Mouse (Mus musculus) forebrain, embryonic 14.5 days (tissue): ENCODE data around the gene Aplp2. TPM values are rescaled to one million over a fixed set of nuclear protein-coding genes. Genes with fewer than 3 reads are reported as not detected.

Experiments
- ATAC-seq: fragments of 200-750 bp; cut with Nextera tagmentation; 2 replicates; pipeline ENCODE4 v1.8.0; 2017; ENCODE audit warnings: mild to moderate bottlenecking, moderate library complexity
- DNase-seq: peaks from one replicate; pipeline ENCODE4 v3.0.0-alpha.2; 2015; ENCODE audit warnings: low spot score
- H3K27ac ChIP-seq: fragments of 300-500 bp; sonication (generic); 2 replicates; pipeline ENCODE4 v1.5.1; 2014; ENCODE audit warnings: low read depth, mild to moderate bottlenecking, control low read depth, low read length, moderate library complexity
- H3K27me3 ChIP-seq: fragments of 300-500 bp; sonication (generic); replicated peaks from 2 replicates; pipeline ENCODE4 v1.6.1; 2014; ENCODE audit warnings: low read length, control low read depth, mixed read lengths; ENCODE audit not compliant: control insufficient read depth, insufficient read depth
- H3K36me3 ChIP-seq: fragments of 300-500 bp; sonication (generic); 2 replicates; pipeline ENCODE4 v1.6.1; 2014; ENCODE audit warnings: low read length, control low read depth; ENCODE audit not compliant: control insufficient read depth, insufficient read depth
- H3K4me1 ChIP-seq: fragments of 300-500 bp; sonication (generic); 2 replicates; pipeline ENCODE4 v1.6.1; 2014; ENCODE audit warnings: antibody characterized with exemption, low read length, control low read depth; ENCODE audit not compliant: control insufficient read depth, insufficient read depth
- H3K4me2 ChIP-seq: fragments of 300-500 bp; sonication (generic); 2 replicates; pipeline ENCODE4 v1.6.1; 2014; ENCODE audit warnings: mild to moderate bottlenecking, control low read depth, low read length
- H3K4me3 ChIP-seq: fragments of 300-500 bp; sonication (generic); 2 replicates; pipeline ENCODE4 v1.5.1; 2014; ENCODE audit warnings: low read depth, low read length, control low read depth
- H3K9ac ChIP-seq: fragments of 300-500 bp; sonication (generic); 2 replicates; pipeline ENCODE4 v1.6.1; 2014; ENCODE audit warnings: mild to moderate bottlenecking, low read length, control low read depth, moderate library complexity
- H3K9me3 ChIP-seq: fragments of 300-500 bp; sonication (generic); replicated peaks from 2 replicates; pipeline ENCODE4 v1.6.1; 2016; ENCODE audit warnings: low read length, control low read depth, mixed read lengths; ENCODE audit not compliant: control insufficient read depth
- WGBS: fragments of 180-500 bp; shearing (Covaris S2); extraction: QIAGEN DNeasy Blood & Tissue Kit; methylation state at CpG from one replicate; pipeline ENCODE4 v1.1.7; 2014; 5-methylcytosine and 5-hydroxymethylcytosine counted together
- polyA plus RNA-seq: library from polyadenylated mRNA; unstranded; fragments of >200 nt; fragmentation: Nextera tagmentation; extraction: Ambion mirVana; gene quantifications from 2 replicates; pipeline ENCODE4 v1.2.1, GENCODE M21; 2014

Aplp2 gene
- polyA plus RNA-seq, 1 experiment from 2014 or later, result 208 TPM

DNA sequence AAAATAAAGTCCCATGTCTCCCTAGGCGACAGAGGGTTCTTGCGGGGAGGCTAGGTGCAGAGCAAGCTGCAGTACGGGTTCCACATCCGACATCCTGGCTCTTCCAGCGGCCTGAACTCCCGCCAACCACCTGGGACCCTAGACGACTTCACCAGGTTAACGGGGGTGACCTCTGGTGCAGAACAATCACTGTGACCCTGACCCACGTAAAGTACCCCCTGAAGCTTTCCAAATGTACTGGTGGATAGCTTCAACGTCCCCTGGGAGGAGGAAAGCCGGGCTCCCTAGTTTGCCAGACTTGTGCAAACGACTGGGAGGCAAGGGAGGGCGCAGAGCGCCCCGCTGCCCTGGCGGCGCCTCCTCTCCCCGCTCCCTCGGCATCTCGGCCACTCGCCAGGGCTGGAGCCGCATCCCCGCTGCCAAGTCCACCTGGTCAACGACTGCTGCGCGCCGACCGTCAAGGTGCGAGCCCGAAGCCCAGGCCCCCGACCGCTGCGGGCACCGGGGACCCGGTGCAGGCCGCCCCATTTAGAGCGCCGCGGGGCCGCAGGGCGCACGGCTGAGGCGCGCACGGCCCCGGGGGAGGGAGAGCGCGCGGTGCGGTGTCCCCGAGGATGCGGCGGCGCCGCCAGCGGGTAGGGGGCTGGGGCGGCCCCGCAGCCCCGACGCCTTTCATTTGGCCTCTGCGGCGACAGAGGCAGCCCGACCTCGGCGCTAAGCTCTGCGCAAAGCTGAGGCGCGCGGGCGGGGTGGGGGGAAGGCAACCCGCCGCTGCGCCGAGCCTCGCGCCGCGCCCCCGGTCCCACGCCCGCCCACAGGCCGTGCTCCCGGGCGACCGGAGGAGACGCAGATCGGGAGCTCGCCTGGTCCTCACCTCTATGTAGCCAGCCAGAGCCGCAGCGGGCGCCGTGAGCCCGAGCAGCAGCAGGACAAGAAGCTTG is 596 bp downstream of the Aplp2 start:
- peak overlapping the region; percentile 95 for H3K4me2 ChIP-seq
- ATAC-seq, result peak; percentile 52
- peak; percentile 49 for DNase-seq
- H3K9me3 ChIP-seq, result no peaks in the 10 kb centered on the region
- no peaks in the 10 kb centered on the region for H3K36me3 ChIP-seq
- H3K9ac ChIP-seq, result peak overlapping the region; percentile 92
- peak overlapping the region; percentile 89 for H3K4me3 ChIP-seq
- under 1% methylated on average over 60 of the region's 93 CpGs for WGBS
- H3K27me3 ChIP-seq, result no peaks in the 10 kb centered on the region
- H3K4me1 ChIP-seq, result peaks cover 8% of the 10 kb centered on the region; the same call in 1 of the 2 replicates
- peak overlapping the region; percentile 93 for H3K27ac ChIP-seq

DNA sequence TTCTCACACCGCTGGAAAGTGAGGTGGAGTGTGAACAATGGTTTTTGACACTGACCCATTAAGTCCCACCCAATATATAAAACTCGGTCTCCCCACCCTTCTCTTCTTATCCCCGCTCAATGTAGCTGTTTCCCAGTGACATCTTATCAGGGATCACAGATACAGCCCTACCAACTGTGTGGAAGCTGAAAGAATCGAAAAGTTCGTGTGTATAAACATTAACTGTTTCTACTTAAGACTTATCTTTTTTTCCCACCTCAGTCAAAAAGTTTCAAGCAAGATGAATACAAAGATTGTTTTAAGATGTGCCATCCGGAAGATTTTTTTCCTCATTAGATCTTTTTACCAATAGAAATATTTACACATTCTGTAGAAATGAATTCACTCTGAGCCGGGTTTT is 1.5 kb downstream of the Aplp2 start:
- H3K4me2 ChIP-seq, result peak overlapping the region; percentile 95
- H3K9ac ChIP-seq, result peak overlapping the region; percentile 92; the same call in 1 of the 2 replicates
- peak overlapping the region; percentile 89 for H3K4me3 ChIP-seq
- H3K27ac ChIP-seq, result no peak overlapping the region
- ATAC-seq (no peak), DNase-seq (no peak)
- WGBS, result 33% methylated on average over 7 of the region's 7 CpGs
- no peaks in the 10 kb centered on the region for H3K27me3 ChIP-seq
- no peaks in the 10 kb centered on the region for H3K9me3 ChIP-seq
- H3K36me3 ChIP-seq, result no peaks in the 10 kb centered on the region
- H3K4me1 ChIP-seq, result peaks cover 8% of the 10 kb centered on the region; the same call in 1 of the 2 replicates

DNA sequence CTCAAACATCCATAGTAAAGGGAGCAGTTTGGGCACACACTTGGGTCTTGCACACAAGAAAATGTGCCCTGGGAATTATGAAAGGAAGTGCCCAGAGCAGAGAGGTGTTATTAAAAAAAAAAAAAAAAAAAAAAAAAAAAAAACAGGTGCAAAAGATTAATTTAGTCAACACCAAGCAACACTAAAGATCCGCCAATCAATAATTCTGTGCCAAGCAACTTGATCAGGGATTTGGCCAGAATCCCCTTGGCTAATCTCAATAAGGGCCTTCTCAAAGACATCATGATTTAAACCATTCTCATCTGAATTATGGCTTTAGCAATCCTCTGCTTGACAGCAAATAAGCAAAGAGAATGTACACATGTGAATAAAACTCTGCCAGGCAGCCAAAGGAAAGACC is 2.1 kb downstream of the Aplp2 start:
- Histone ChIP-seq H3K9ac (no peak overlapping the region), H3K9me3 (no peaks in the 10 kb centered on the region), H3K27me3 (no peaks in the 10 kb centered on the region), H3K4me3 (no peak overlapping the region), H3K27ac (no peak overlapping the region), H3K36me3 (no peaks in the 10 kb centered on the region), H3K4me1 (peaks cover 8% of the 10 kb centered on the region; the same call in 1 of the 2 replicates), H3K4me2 (peak overlapping the region; percentile 95; the same call in 1 of the 2 replicates)
- no peak for DNase-seq
- no peak for ATAC-seq
- WGBS, result 69% methylated on average over 1 of the region's 1 CpGs

DNA sequence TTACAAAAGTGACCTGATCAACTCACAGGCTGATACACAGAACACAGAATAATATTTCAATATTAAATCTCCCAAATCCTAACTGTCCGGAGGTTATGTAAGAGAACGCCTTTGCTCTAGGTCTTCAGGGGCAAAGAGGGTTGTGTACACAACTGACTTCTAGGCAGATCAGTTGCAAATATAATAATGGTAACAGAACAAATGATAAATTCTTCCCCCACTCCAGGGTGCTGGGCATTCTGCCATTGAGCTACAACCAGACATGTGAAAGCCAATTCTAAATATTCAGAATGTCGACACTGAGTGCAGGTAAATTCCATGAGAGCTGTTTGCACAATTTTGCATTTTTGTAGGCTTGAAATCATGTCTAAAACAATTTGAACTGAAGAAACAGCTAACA is 3.9 kb downstream of the Aplp2 start:
- ATAC-seq (no peak), DNase-seq (no peak)
- Histone ChIP-seq H3K27me3 (no peaks in the 10 kb centered on the region), H3K36me3 (no peaks in the 10 kb centered on the region), H3K4me2 (no peak overlapping the region), H3K27ac (no peak overlapping the region), H3K4me1 (peaks cover 8% of the 10 kb centered on the region; the same call in 1 of the 2 replicates), H3K9me3 (no peaks in the 10 kb centered on the region), H3K4me3 (no peak overlapping the region), H3K9ac (no peak overlapping the region)
- WGBS, result 75% methylated on average over 3 of the region's 3 CpGs

DNA sequence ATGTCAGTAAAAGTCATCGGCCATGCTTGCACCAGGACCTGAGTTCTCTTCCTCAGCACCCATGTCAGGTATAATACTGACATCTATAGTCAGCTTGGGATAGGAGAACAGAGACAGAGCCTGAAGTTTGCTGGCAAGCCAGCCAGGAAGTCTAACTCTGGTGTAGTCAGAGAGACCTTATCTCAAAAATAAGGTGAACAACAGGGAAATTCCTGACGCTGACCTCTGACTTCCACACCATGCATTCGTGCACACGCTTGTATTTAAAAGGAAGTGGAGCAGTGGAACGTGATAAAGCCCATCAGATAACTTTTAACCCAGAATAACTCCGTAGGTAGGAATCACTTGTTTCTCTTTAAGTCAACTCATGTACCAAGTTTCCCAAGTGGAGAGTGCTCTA is 6.9 kb downstream of the Aplp2 start:
- no peaks in the 10 kb centered on the region for H3K27me3 ChIP-seq
- no peak overlapping the region for H3K4me2 ChIP-seq
- no peaks in the 10 kb centered on the region for H3K36me3 ChIP-seq
- H3K4me3 ChIP-seq, result no peak overlapping the region
- 92% methylated on average over 6 of the region's 6 CpGs for WGBS
- no peak overlapping the region for H3K9ac ChIP-seq
- H3K9me3 ChIP-seq, result no peaks in the 10 kb centered on the region
- peaks cover 3% of the 10 kb centered on the region; the same call in 1 of the 2 replicates for H3K4me1 ChIP-seq
- ATAC-seq (no peak), DNase-seq (no peak)
- H3K27ac ChIP-seq, result no peak overlapping the region

DNA sequence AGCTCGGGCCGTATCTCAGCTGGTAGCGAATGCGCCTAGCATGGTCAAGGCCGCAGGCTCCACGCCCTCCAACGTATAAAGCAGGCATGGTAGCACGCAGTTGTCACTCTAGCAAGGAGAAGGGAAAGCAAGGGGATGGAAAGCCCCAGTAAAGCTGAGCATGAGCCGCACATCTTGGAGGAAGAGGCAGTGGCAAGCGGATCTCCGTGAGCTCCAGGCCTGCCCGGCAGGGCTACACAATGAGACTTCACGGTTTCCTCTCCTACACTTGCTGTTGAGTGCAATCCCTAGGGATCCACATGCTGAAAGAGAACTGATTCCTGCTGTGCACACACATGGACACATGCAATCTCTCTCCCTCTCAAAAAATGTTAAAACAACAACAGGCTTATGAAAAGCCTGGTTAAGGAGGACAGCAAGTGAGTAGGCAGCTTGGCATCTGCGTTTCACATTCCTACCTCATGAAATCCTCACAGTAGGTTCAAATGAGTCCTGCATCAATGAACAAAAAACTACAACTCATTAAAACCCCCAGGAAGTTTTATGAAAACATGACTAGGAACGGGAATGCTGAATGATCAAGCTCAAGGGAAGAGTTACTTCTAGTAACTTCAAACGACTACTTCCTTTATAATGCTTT is 7.9 kb downstream of the Aplp2 start:
- DNase-seq, result no peak
- no peak overlapping the region for H3K4me3 ChIP-seq
- H3K27ac ChIP-seq, result no peak overlapping the region
- 75% methylated on average over 16 of the region's 16 CpGs for WGBS
- no peaks in the 10 kb centered on the region for H3K9me3 ChIP-seq
- H3K4me1 ChIP-seq, result no peaks in the 10 kb centered on the region
- H3K4me2 ChIP-seq, result no peak overlapping the region
- ATAC-seq, result no peak
- H3K36me3 ChIP-seq, result no peaks in the 10 kb centered on the region
- H3K9ac ChIP-seq, result no peak overlapping the region
- no peaks in the 10 kb centered on the region for H3K27me3 ChIP-seq

DNA sequence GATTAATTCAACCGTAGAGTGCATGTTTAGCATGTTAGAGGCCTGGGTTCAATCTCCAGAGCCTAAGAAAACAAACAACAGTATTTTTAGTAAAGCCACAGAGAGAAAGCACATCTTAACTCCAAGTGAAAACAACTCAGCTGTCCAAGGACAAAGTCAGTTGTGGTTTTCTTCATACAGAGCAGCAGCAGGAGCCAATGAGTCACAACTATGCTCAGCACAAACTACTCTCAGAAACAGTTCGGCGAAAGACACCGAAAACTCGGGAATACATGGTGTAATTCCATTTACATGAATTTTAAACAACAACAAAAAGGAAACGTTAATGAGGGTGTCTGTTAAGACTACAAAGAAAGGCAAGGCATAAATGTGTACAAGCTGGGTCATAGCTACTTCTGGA is 8.5 kb downstream of the Aplp2 start:
- DNase-seq (no peak), ATAC-seq (no peak)
- no peak overlapping the region for H3K4me3 ChIP-seq
- no peak overlapping the region for H3K27ac ChIP-seq
- no peak overlapping the region for H3K9ac ChIP-seq
- no peaks in the 10 kb centered on the region for H3K9me3 ChIP-seq
- no peaks in the 10 kb centered on the region for H3K4me1 ChIP-seq
- no peak overlapping the region for H3K4me2 ChIP-seq
- 81% methylated on average over 6 of the region's 6 CpGs for WGBS
- no peaks in the 10 kb centered on the region for H3K27me3 ChIP-seq
- H3K36me3 ChIP-seq, result no peaks in the 10 kb centered on the region

DNA sequence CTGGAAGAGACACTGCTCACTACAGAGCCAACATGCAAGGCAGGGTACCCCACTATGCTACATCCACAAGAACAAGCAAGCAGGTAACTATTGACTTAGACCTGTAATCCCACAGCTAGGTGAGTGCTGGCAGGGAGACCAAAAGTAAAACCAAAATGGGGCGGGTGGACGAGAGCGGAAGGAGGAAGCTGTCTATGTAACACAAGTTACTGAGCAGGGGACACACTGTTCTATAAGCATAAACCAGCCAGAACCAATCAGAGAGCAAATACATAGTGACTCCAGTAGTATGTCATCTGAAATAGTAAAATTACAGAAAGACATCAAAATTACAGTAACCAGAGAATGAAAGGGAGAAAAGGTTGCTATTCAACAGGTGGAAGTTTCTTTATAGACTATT is 13.0 kb downstream of the Aplp2 start:
- H3K4me1 ChIP-seq, result no peaks in the 10 kb centered on the region
- 97% methylated on average over 3 of the region's 3 CpGs for WGBS
- H3K4me3 ChIP-seq, result no peak overlapping the region
- H3K4me2 ChIP-seq, result no peak overlapping the region
- no peak for ATAC-seq
- H3K9me3 ChIP-seq, result no peaks in the 10 kb centered on the region
- DNase-seq, result no peak
- no peak overlapping the region for H3K9ac ChIP-seq
- no peaks in the 10 kb centered on the region for H3K36me3 ChIP-seq
- no peak overlapping the region for H3K27ac ChIP-seq
- no peaks in the 10 kb centered on the region for H3K27me3 ChIP-seq

DNA sequence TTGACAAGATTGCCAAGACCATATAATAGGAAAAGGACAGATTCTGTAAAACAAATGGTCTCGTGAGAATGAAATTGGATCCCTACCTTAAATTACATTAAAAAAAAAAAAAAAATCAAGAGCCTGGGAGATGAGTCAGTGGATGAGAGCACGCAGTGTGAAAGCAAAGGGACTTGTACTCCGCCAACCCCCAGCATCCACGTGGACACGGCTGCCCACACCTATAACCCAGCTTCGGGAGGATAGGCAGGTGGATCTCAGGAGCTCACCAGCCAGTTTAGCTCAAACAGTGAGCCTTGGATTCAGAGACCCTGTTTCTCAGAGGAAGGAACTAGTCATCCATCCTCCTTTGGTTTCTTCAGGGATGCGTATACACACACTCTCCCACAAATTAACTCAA is 13.8 kb downstream of the Aplp2 start:
- Histone ChIP-seq H3K4me2 (no peak overlapping the region), H3K9me3 (no peaks in the 10 kb centered on the region), H3K9ac (no peak overlapping the region), H3K4me1 (no peaks in the 10 kb centered on the region), H3K4me3 (no peak overlapping the region), H3K36me3 (no peaks in the 10 kb centered on the region), H3K27me3 (no peaks in the 10 kb centered on the region), H3K27ac (no peak overlapping the region)
- ATAC-seq (no peak), DNase-seq (no peak)
- 97% methylated on average over 7 of the region's 7 CpGs for WGBS
